Mouse (Mus musculus): Measurements from ENCODE around the gene Hils1.

DNA sequence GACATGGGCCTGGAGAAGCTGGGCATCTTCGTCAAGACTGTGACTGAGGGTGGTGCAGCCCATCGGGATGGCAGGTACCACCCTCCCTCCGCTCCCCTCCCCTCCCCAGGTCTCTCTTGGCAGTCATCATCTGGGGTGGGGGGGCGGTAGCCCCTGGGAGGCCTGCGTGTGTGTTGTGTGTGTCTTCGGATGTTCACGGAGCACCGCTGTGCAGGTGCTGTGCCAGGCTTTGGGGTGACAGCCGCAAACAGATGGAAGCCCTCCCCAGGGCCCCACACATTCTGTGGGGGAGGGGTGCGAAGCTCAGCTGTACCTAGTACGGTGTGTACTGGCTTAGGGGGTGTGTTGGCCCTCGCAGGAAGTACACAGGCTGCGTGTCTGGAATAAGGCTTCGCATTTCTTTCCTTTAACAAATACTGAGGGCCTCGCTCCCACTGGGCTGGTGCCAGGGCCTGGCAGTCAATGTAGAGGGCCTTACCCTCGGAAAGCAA is 30.7 kb downstream of the Hils1 start:
- TF ChIP-seq POLR2A (IDR thresholded peaks at IDR 0.05; ENCODE audit: extremely low read depth, insufficient read depth, low read length) = no peak
- TF ChIP-seq CTCF (IDR thresholded peaks at IDR 0.05; ENCODE audit: extremely low read depth, insufficient read depth, low read length) = no peak
